Mouse (Mus musculus): ENCODE measurements around the gene Myo1e. TPM values are rescaled to one million over a fixed set of nuclear protein-coding genes. Genes with fewer than 3 reads are reported as not detected.
A peak's percentile ranks its signal among the peaks of the same experiment; 100 is the strongest.

The Myo1e gene
- total and polyA plus RNA-seq, 3 experiments, result 82.3 to 186 (median 98.7) TPM

GRCm38 (mm10) chr9:70232044-70233010 lies 25.2 kb downstream of the Myo1e start:
- peak overlapping the region in 2 of 3 experiments; percentile 9 to 16 for H3K4me3 ChIP-seq (replicated peaks in 1 of 3; ENCODE audit: low read depth in 2 of 3, low read length in 2 of 3, poor library complexity in 1 of 3)
- peaks cover 84% of the 10 kb centered on the region for H3K79me2 ChIP-seq (replicated peaks; ENCODE audit: control insufficient read depth, extremely low read depth, insufficient read depth, poor library complexity, severe bottlenecking)
- peak; percentile 77 for DNase-seq (ENCODE audit: extremely low read depth)
- peak overlapping the region; percentile 64 for H3K4me2 ChIP-seq (ENCODE audit: insufficient read depth, low read depth, poor library complexity, severe bottlenecking)
- TF ChIP-seq MEF2A (IDR thresholded peaks at IDR 0.05; ENCODE audit: borderline replicate concordance, low read depth, low read length), result peak; percentile 48; the same call in 1 of the 2 replicates
- 0 out of 2 replicates have a peak, but pooled peaks have one; percentile 27 for TF ChIP-seq ETS1 (conservative IDR thresholded peaks at IDR 0.05; ENCODE audit: low read depth, low read length)
- 0 out of 2 replicates have a peak, but pooled peaks have one; percentile 14 for TF ChIP-seq BHLHE40 (IDR thresholded peaks at IDR 0.05; ENCODE audit: low read depth, low read length)
- 0 out of 2 replicates have a peak, but pooled peaks have one; percentile 26 for TF ChIP-seq MYC (IDR thresholded peaks at IDR 0.05; ENCODE audit: low read depth, low read length)
- TF ChIP-seq JUND (conservative IDR thresholded peaks at IDR 0.05; ENCODE audit: low read depth, low read length), result no peak
- peak; percentile 36; the same call in 1 of the 2 replicates for TF ChIP-seq EP300 (IDR thresholded peaks at IDR 0.05; ENCODE audit: low read length)
- TF ChIP-seq ZKSCAN1 (IDR thresholded peaks at IDR 0.05; ENCODE audit: borderline replicate concordance, low read depth, low read length), result no peak
- TF ChIP-seq E2F4 (IDR thresholded peaks at IDR 0.05; ENCODE audit: insufficient replicate concordance, low read depth, low read length), result no peak
- peak; percentile 30; the same call in 1 of the 2 replicates for TF ChIP-seq IRF4 (IDR thresholded peaks at IDR 0.05; ENCODE audit: low read depth, low read length)
- TF ChIP-seq CHD1 (IDR thresholded peaks at IDR 0.05; ENCODE audit: low read depth, low read length), result no peak
- TF ChIP-seq POLR2AphosphoS2 (IDR thresholded peaks at IDR 0.05; ENCODE audit: low read depth, low read length), result no peak
- H3K9me3 ChIP-seq (replicated peaks; ENCODE audit: low read length), result no peaks in the 10 kb centered on the region
- peak overlapping the region; percentile 60; the same call in 1 of the 2 replicates for H3K9ac ChIP-seq (ENCODE audit: insufficient read depth, low read depth)
- peaks cover 8 to 39% of the 10 kb centered on the region in 2 experiments for H3K36me3 ChIP-seq (replicated peaks in 1 of 2; ENCODE audit: control insufficient read depth in 1 of 2, insufficient read depth in 1 of 2, low read length in 1 of 2)
- dilution Hi-C loops (cut with MboI; ENCODE audit: extremely low pct_ligation_motif_present, extremely low pct_unique_long_range_greater_than_20kb, low sequenced_read_pairs), result no loop called here
- H3K27me3 ChIP-seq (replicated peaks), result no peaks in the 10 kb centered on the region
- H3K27ac ChIP-seq (ENCODE audit: insufficient read depth, low read depth), result peak overlapping the region; percentile 86
- H3K4me1 ChIP-seq (ENCODE audit: control insufficient read depth in 1 of 2, insufficient read depth in 2 of 2), result peaks cover 20 to 88% of the 10 kb centered on the region in 2 experiments
- in situ Hi-C loops (cut with MboI; ENCODE audit: low pct_ligation_motif_present, low pct_unique_long_range_greater_than_20kb, low sequenced_read_pairs), result no loop called here

- H3K9me3 ChIP-seq (replicated peaks; ENCODE audit: low read length), result peaks cover 2% of the 10 kb centered on the region
- H3K4me1 ChIP-seq (ENCODE audit: control insufficient read depth in 1 of 2, insufficient read depth in 2 of 2), result peaks cover 35 to 89% of the 10 kb centered on the region in 2 experiments
- peaks cover 85% of the 10 kb centered on the region for H3K79me2 ChIP-seq (replicated peaks; ENCODE audit: control insufficient read depth, extremely low read depth, insufficient read depth, poor library complexity, severe bottlenecking)
- H3K27ac ChIP-seq (ENCODE audit: insufficient read depth, low read depth), result peak overlapping the region; percentile 91
- H3K4me3 ChIP-seq (replicated peaks in 1 of 3; ENCODE audit: low read depth in 2 of 3, low read length in 2 of 3, poor library complexity in 1 of 3), result peak overlapping the region in 1 of 3 experiments; percentile 57
- H3K9ac ChIP-seq (ENCODE audit: insufficient read depth, low read depth), result peak overlapping the region; percentile 19; the same call in 1 of the 2 replicates
- peaks cover 11 to 46% of the 10 kb centered on the region in 2 experiments for H3K36me3 ChIP-seq (replicated peaks in 1 of 2; ENCODE audit: control insufficient read depth in 1 of 2, insufficient read depth in 1 of 2, low read length in 1 of 2)
- in situ Hi-C loops (cut with MboI; ENCODE audit: low pct_ligation_motif_present, low pct_unique_long_range_greater_than_20kb, low sequenced_read_pairs), result no loop called here
- dilution Hi-C loops (cut with MboI; ENCODE audit: extremely low pct_ligation_motif_present, extremely low pct_unique_long_range_greater_than_20kb, low sequenced_read_pairs), result no loop called here
- no peaks in the 10 kb centered on the region for H3K27me3 ChIP-seq (replicated peaks)
- peak overlapping the region; percentile 76 for H3K4me2 ChIP-seq (ENCODE audit: insufficient read depth, low read depth, poor library complexity, severe bottlenecking)
- peak; percentile 84 for DNase-seq (ENCODE audit: extremely low read depth)
- TF ChIP-seq MEF2A (IDR thresholded peaks at IDR 0.05; ENCODE audit: borderline replicate concordance, low read depth, low read length) (peak; percentile 20; the same call in 1 of the 2 replicates), MYC (IDR thresholded peaks at IDR 0.05; ENCODE audit: low read depth, low read length) (no peak), BHLHE40 (IDR thresholded peaks at IDR 0.05; ENCODE audit: low read depth, low read length) (peak; percentile 36; the same call in 1 of the 2 replicates), ETS1 (conservative IDR thresholded peaks at IDR 0.05; ENCODE audit: low read depth, low read length) (no peak; the same call in 1 of the 2 replicates), MAZ (IDR thresholded peaks at IDR 0.05; ENCODE audit: low read depth, low read length) (no peak), ZNF384 (IDR thresholded peaks at IDR 0.05; ENCODE audit: low read depth, low read length) (no peak), USF1 (IDR thresholded peaks at IDR 0.05; ENCODE audit: low read depth, low read length) (no peak), RCOR1 (conservative IDR thresholded peaks at IDR 0.05; ENCODE audit: low read depth, low read length) (no peak), SMC3 (IDR thresholded peaks at IDR 0.05; ENCODE audit: low read depth, low read length) (no peak), CHD1 (IDR thresholded peaks at IDR 0.05; ENCODE audit: low read depth, low read length) (no peak)
Measured at GRCm38 (mm10) chr9:70237136-70237535, 30.0 kb downstream of the Myo1e start.
